Mouse (Mus musculus) heart, embryonic 14.5 days (tissue): ENCODE measurements at regions not wholly inside any gene's neighbourhood (a gene's known extent, or its start where the extent isn't known, plus 50 kb on each side); places are given as distances from the start of the nearest gene placed in this dataset.

Experiments used
- ATAC-seq: fragments of 200-750 bp; cut with Nextera tagmentation; 2 replicates; pipeline ENCODE4 v1.8.0; 2017; ENCODE audit warnings: low read depth, moderate TSS enrichment; ENCODE audit not compliant: insufficient number of reproducible peaks, insufficient read depth, low FRiP score
- H3K27ac ChIP-seq, 2 experiments: fragments of 200-500 bp in 1 of 2; fragments of 300-500 bp in 1 of 2; sonication (generic) in 1 of 2; replicated peaks in 1 of 2; 2 replicates each; pipeline ENCODE4 v1.5.1; 2012 to 2014; ENCODE audit warnings: low read depth in 2 of 2, low read length in 2 of 2, control low read depth in 1 of 2, mild to moderate bottlenecking in 1 of 2, mixed read lengths in 1 of 2; ENCODE audit not compliant: control insufficient read depth in 1 of 2, insufficient read depth in 1 of 2
- H3K27me3 ChIP-seq: fragments of 300-500 bp; sonication (generic); 2 replicates; pipeline ENCODE4 v1.6.1; 2014; ENCODE audit warnings: mild to moderate bottlenecking, low read length, control low read depth; ENCODE audit not compliant: control insufficient read depth, insufficient read depth
- H3K36me3 ChIP-seq: fragments of 300-500 bp; sonication (generic); 2 replicates; pipeline ENCODE4 v1.6.1; 2014; ENCODE audit warnings: mild to moderate bottlenecking, control low read depth, low read length, mixed read lengths; ENCODE audit not compliant: control insufficient read depth, insufficient read depth
- H3K4me1 ChIP-seq, 2 experiments: fragments of 200-500 bp in 1 of 2; fragments of 300-500 bp in 1 of 2; sonication (generic) in 1 of 2; 2 replicates each; pipeline ENCODE4 v1.6.1; 2012 to 2014; ENCODE audit warnings: low read length in 2 of 2, control low read depth in 1 of 2, mixed read lengths in 1 of 2; ENCODE audit not compliant: control insufficient read depth in 2 of 2, insufficient read depth in 2 of 2
- H3K4me2 ChIP-seq: fragments of 300-500 bp; sonication (generic); 2 replicates; pipeline ENCODE4 v1.6.1; 2014; ENCODE audit warnings: mild to moderate bottlenecking, low read length
- H3K4me3 ChIP-seq, 2 experiments: fragments of 200-500 bp in 1 of 2; fragments of 300-500 bp in 1 of 2; sonication (generic) in 1 of 2; 2 replicates each; pipeline ENCODE4 v1.5.1; 2012 to 2014; ENCODE audit warnings: low read length in 2 of 2, mild to moderate bottlenecking in 2 of 2, control low read depth in 1 of 2, low read depth in 1 of 2, moderate library complexity in 1 of 2; ENCODE audit not compliant: control insufficient read depth in 1 of 2, insufficient read depth in 1 of 2
- H3K9ac ChIP-seq: fragments of 300-500 bp; sonication (generic); 2 replicates; pipeline ENCODE4 v1.6.1; 2014; ENCODE audit warnings: mild to moderate bottlenecking, low read length
- H3K9me3 ChIP-seq: fragments of 300-500 bp; sonication (generic); 2 replicates; pipeline ENCODE4 v1.6.1; 2016; ENCODE audit warnings: low read length, control low read depth; ENCODE audit not compliant: control insufficient read depth
- WGBS: fragments of 180-500 bp; shearing (Covaris S2); extraction: QIAGEN DNeasy Blood & Tissue Kit; methylation state at CpG from one replicate; pipeline ENCODE4 v1.1.7; 2014; 5-methylcytosine and 5-hydroxymethylcytosine counted together

- ATAC-seq = no peak
- H3K27me3 ChIP-seq = no peaks in the 10 kb centered on the region
- 81% methylated on average over 5 of the region's 5 CpGs for WGBS
Measured at GRCm38 (mm10) chr12:29243087-29243486, 285.1 kb upstream of the Myt1l start.

GRCm38 (mm10) chr12:29246041-29246440, 282.1 kb upstream of the Myt1l start:
- ATAC-seq = no peak

More at GRCm38 (mm10) chr12:29243087-29243486, 285.1 kb upstream of the Myt1l start:
- H3K4me3 ChIP-seq = no peak overlapping the region
- H3K9me3 ChIP-seq = no peaks in the 10 kb centered on the region
- no peak overlapping the region for H3K27ac ChIP-seq
- no peak overlapping the region for H3K9ac ChIP-seq
- no peaks in the 10 kb centered on the region for H3K36me3 ChIP-seq
- no peak overlapping the region for H3K4me2 ChIP-seq
- H3K4me1 ChIP-seq = peaks cover 7 to 14% of the 10 kb centered on the region in 2 experiments; a peak in 3 of 4 replicates

GRCm38 (mm10) chr12:29247356-29247755, 280.8 kb upstream of the Myt1l start:
- Histone ChIP-seq H3K4me2 (no peak overlapping the region), H3K36me3 (no peaks in the 10 kb centered on the region), H3K27me3 (no peaks in the 10 kb centered on the region), H3K27ac (no peak overlapping the region), H3K4me3 (no peak overlapping the region), H3K9ac (no peak overlapping the region), H3K4me1 (no peaks in the 10 kb centered on the region), H3K9me3 (no peaks in the 10 kb centered on the region)
- no peak for ATAC-seq
- WGBS = 65% methylated on average over 5 of the region's 5 CpGs

More at GRCm38 (mm10) chr12:29246041-29246440, 282.1 kb upstream of the Myt1l start:
- H3K4me1 ChIP-seq = no peaks in the 10 kb centered on the region
- no peak overlapping the region for H3K27ac ChIP-seq
- no peaks in the 10 kb centered on the region for H3K36me3 ChIP-seq
- no peaks in the 10 kb centered on the region for H3K9me3 ChIP-seq
- no peak overlapping the region for H3K9ac ChIP-seq
- H3K4me3 ChIP-seq = no peak overlapping the region
- H3K27me3 ChIP-seq = no peaks in the 10 kb centered on the region
- no peak overlapping the region for H3K4me2 ChIP-seq
- WGBS = 31% methylated on average over 3 of the region's 3 CpGs

- H3K9me3 ChIP-seq = no peaks in the 10 kb centered on the region
- 82% methylated on average over 10 of the region's 10 CpGs for WGBS
- no peaks in the 10 kb centered on the region for H3K27me3 ChIP-seq
- H3K27ac ChIP-seq = no peak overlapping the region
- no peaks in the 10 kb centered on the region for H3K36me3 ChIP-seq
- H3K4me2 ChIP-seq = no peak overlapping the region
- no peaks in the 10 kb centered on the region for H3K4me1 ChIP-seq
- ATAC-seq = no peak
- H3K9ac ChIP-seq = no peak overlapping the region
- no peak overlapping the region for H3K4me3 ChIP-seq
Measured at GRCm38 (mm10) chr12:29248459-29248858, 279.7 kb upstream of the Myt1l start.

- no peak overlapping the region for H3K4me3 ChIP-seq
- 80% methylated on average over 4 of the region's 4 CpGs for WGBS
- no peak overlapping the region for H3K9ac ChIP-seq
- H3K4me2 ChIP-seq = no peak overlapping the region
- no peaks in the 10 kb centered on the region for H3K9me3 ChIP-seq
- peaks cover 16 to 23% of the 10 kb centered on the region in 2 experiments for H3K4me1 ChIP-seq
- no peaks in the 10 kb centered on the region for H3K27me3 ChIP-seq
- H3K36me3 ChIP-seq = no peaks in the 10 kb centered on the region
- H3K27ac ChIP-seq = no peak overlapping the region
- no peak for ATAC-seq
Measured at GRCm38 (mm10) chr12:29256103-29256502, 272.1 kb upstream of the Myt1l start.

GRCm38 (mm10) chr12:29257011-29257734, 271.0 kb upstream of the Myt1l start:
- Histone ChIP-seq H3K9me3 (no peaks in the 10 kb centered on the region), H3K27me3 (no peaks in the 10 kb centered on the region), H3K4me2 (no peak overlapping the region), H3K9ac (no peak overlapping the region), H3K36me3 (no peaks in the 10 kb centered on the region), H3K27ac (no peak overlapping the region; a peak in 1 of 4 replicates), H3K4me1 (peaks cover 16 to 23% of the 10 kb centered on the region in 2 experiments), H3K4me3 (no peak overlapping the region)
- WGBS = 37% methylated on average over 7 of the region's 7 CpGs
- no peak for ATAC-seq

GRCm38 (mm10) chr12:29257735-29258547, 270.2 kb upstream of the Myt1l start:
- H3K27me3 ChIP-seq = no peaks in the 10 kb centered on the region
- ATAC-seq = no peak
- whole genome bisulfite sequencing = 25% methylated on average over 16 of the region's 16 CpGs
- peak overlapping the region; percentile 31 for H3K4me2 ChIP-seq
- H3K9me3 ChIP-seq = no peaks in the 10 kb centered on the region
- no peak overlapping the region for H3K9ac ChIP-seq
- H3K4me1 ChIP-seq = peaks cover 16 to 23% of the 10 kb centered on the region in 2 experiments
- no peak overlapping the region for H3K4me3 ChIP-seq
- H3K27ac ChIP-seq = peak overlapping the region; percentile 55 to 76
- no peaks in the 10 kb centered on the region for H3K36me3 ChIP-seq
